Mouse (Mus musculus) urinary bladder, postnatal 25 days (tissue): Measurements from ENCODE around the gene Lhx5.

ENCODE experiments used
- DNase-seq: peaks from one replicate; pipeline ENCODE4 v3.0.0; 2022; ENCODE audit warnings: low spot score

The Lhx5 gene

GRCm38 (mm10) chr5:120432486-120433015, 1.1 kb downstream of the Lhx5 start:
- no peak for DNase-seq

- DNase-seq: no peak
These were observed 1.7 kb downstream of the Lhx5 start for GRCm38 (mm10) chr5:120433135-120433760.

GRCm38 (mm10) chr5:120434231-120434735, 2.8 kb downstream of the Lhx5 start:
- DNase-seq: no peak

- no peak for DNase-seq
These were observed 3.6 kb downstream of the Lhx5 start for GRCm38 (mm10) chr5:120435006-120435681.

GRCm38 (mm10) chr5:120435731-120436501, 4.4 kb downstream of the Lhx5 start:
- no peak for DNase-seq

- DNase-seq: no peak
These were observed 5.5 kb downstream of the Lhx5 start for GRCm38 (mm10) chr5:120436885-120437495.

- DNase-seq: no peak
These were observed 6.0 kb downstream of the Lhx5 start for GRCm38 (mm10) chr5:120437539-120437938.

- no peak for DNase-seq
These were observed 6.5 kb downstream of the Lhx5 start for GRCm38 (mm10) chr5:120437986-120438385.

- no peak for DNase-seq
These were observed 7.0 kb downstream of the Lhx5 start for GRCm38 (mm10) chr5:120438469-120438868.

GRCm38 (mm10) chr5:120438991-120439710, 7.7 kb downstream of the Lhx5 start:
- DNase-seq: no peak

GRCm38 (mm10) chr5:120439887-120440670, 8.6 kb downstream of the Lhx5 start:
- DNase-seq: no peak

- DNase-seq: peak; percentile 93
These were observed 9.2 kb downstream of the Lhx5 start for GRCm38 (mm10) chr5:120440733-120441132.

GRCm38 (mm10) chr5:120447305-120447704, 15.8 kb downstream of the Lhx5 start:
- no peak for DNase-seq

- DNase-seq: no peak
These were observed 23.3 kb downstream of the Lhx5 start for GRCm38 (mm10) chr5:120454756-120455337.

GRCm38 (mm10) chr5:120456253-120456652, 24.8 kb downstream of the Lhx5 start:
- no peak for DNase-seq

- DNase-seq: no peak
These were observed 25.5 kb downstream of the Lhx5 start for GRCm38 (mm10) chr5:120456841-120457554.

GRCm38 (mm10) chr5:120457628-120458027, 26.1 kb downstream of the Lhx5 start:
- peak; percentile 29 for DNase-seq

GRCm38 (mm10) chr5:120459133-120459532, 27.6 kb downstream of the Lhx5 start:
- DNase-seq: no peak

- DNase-seq: no peak
These were observed 30.4 kb downstream of the Lhx5 start for GRCm38 (mm10) chr5:120461902-120462301.

- no peak for DNase-seq
These were observed 32.8 kb downstream of the Lhx5 start for GRCm38 (mm10) chr5:120464321-120464720.
